Mouse (Mus musculus): ENCODE results near the gene Gm28710. TPM values are rescaled to one million over a fixed set of nuclear protein-coding genes. Genes with fewer than 3 reads are reported as not detected.
A peak's percentile ranks its signal among the peaks of the same experiment; 100 is the strongest.

Gm28710 gene
- not detected in 2 replicates for polyA plus RNA-seq (2012; rRNA removed)

GRCm38 (mm10) chr5:16791243-16791860, at the start of gene Gm28710:
TSS of gene Gm28710 (plus strand) at chr5:16791810.
- DNase-seq: no peak
- H3K4me3 ChIP-seq (replicated peaks; ENCODE audit: insufficient read depth, low read depth, low read length): no peak within 1 kb of the TSS
- 89% methylated on average over 4 of the region's 4 CpGs for WGBS
- TF ChIP-seq POLR2A (IDR thresholded peaks at IDR 0.05; ENCODE audit: borderline replicate concordance, insufficient read depth, low read length): no peak
- TF ChIP-seq CTCF (IDR thresholded peaks at IDR 0.05; ENCODE audit: borderline replicate concordance, insufficient read depth, low read depth, low read length): no peak
- H3K27me3 ChIP-seq (ENCODE audit: control insufficient read depth, insufficient read depth, low read length): no peaks in the 10 kb centered on the region
- no peaks in the 10 kb centered on the region for H3K4me1 ChIP-seq (ENCODE audit: control insufficient read depth, insufficient read depth, low read length)
- H3K27ac ChIP-seq (ENCODE audit: insufficient read depth, low read length): no peak within 1 kb of the TSS

GRCm38 (mm10) chr5:16777176-16777575, 14.4 kb upstream of the Gm28710 start:
- no peak for DNase-seq
- Histone ChIP-seq H3K27me3 (ENCODE audit: control insufficient read depth, insufficient read depth, low read length) (no peaks in the 10 kb centered on the region), H3K4me3 (replicated peaks; ENCODE audit: insufficient read depth, low read depth, low read length) (no peak overlapping the region), H3K4me1 (ENCODE audit: control insufficient read depth, insufficient read depth, low read length) (no peaks in the 10 kb centered on the region), H3K27ac (ENCODE audit: insufficient read depth, low read length) (no peak overlapping the region)
- 58% methylated on average over 2 of the region's 2 CpGs for WGBS
- no peak for TF ChIP-seq POLR2A (IDR thresholded peaks at IDR 0.05; ENCODE audit: borderline replicate concordance, insufficient read depth, low read length)

GRCm38 (mm10) chr5:16778610-16779172, 12.9 kb upstream of the Gm28710 start:
- Histone ChIP-seq H3K4me1 (ENCODE audit: control insufficient read depth, insufficient read depth, low read length) (no peaks in the 10 kb centered on the region), H3K27me3 (ENCODE audit: control insufficient read depth, insufficient read depth, low read length) (no peaks in the 10 kb centered on the region), H3K27ac (ENCODE audit: insufficient read depth, low read length) (no peak overlapping the region), H3K4me3 (replicated peaks; ENCODE audit: insufficient read depth, low read depth, low read length) (no peak overlapping the region)
- no peak for DNase-seq
- WGBS: 85% methylated on average over 6 of the region's 6 CpGs
- TF ChIP-seq CTCF (IDR thresholded peaks at IDR 0.05; ENCODE audit: borderline replicate concordance, insufficient read depth, low read depth, low read length): no peak
- TF ChIP-seq POLR2A (IDR thresholded peaks at IDR 0.05; ENCODE audit: borderline replicate concordance, insufficient read depth, low read length): no peak

- TF ChIP-seq POLR2A (IDR thresholded peaks at IDR 0.05; ENCODE audit: borderline replicate concordance, insufficient read depth, low read length) (no peak), CTCF (IDR thresholded peaks at IDR 0.05; ENCODE audit: borderline replicate concordance, insufficient read depth, low read depth, low read length) (no peak)
- no peak overlapping the region for H3K4me3 ChIP-seq (replicated peaks; ENCODE audit: insufficient read depth, low read depth, low read length)
- DNase-seq: no peak
- WGBS: 80% methylated on average over 4 of the region's 4 CpGs
- no peaks in the 10 kb centered on the region for H3K4me1 ChIP-seq (ENCODE audit: control insufficient read depth, insufficient read depth, low read length)
- no peaks in the 10 kb centered on the region for H3K27me3 ChIP-seq (ENCODE audit: control insufficient read depth, insufficient read depth, low read length)
- no peak overlapping the region for H3K27ac ChIP-seq (ENCODE audit: insufficient read depth, low read length)
Measured at GRCm38 (mm10) chr5:16785627-16786026, 6.0 kb upstream of the Gm28710 start.

- TF ChIP-seq POLR2A (IDR thresholded peaks at IDR 0.05; ENCODE audit: borderline replicate concordance, insufficient read depth, low read length) (no peak), CTCF (IDR thresholded peaks at IDR 0.05; ENCODE audit: borderline replicate concordance, insufficient read depth, low read depth, low read length) (no peak)
- no peak overlapping the region for H3K27ac ChIP-seq (ENCODE audit: insufficient read depth, low read length)
- no peaks in the 10 kb centered on the region for H3K4me1 ChIP-seq (ENCODE audit: control insufficient read depth, insufficient read depth, low read length)
- WGBS: 87% methylated on average over 6 of the region's 6 CpGs
- H3K27me3 ChIP-seq (ENCODE audit: control insufficient read depth, insufficient read depth, low read length): no peaks in the 10 kb centered on the region
- H3K4me3 ChIP-seq (replicated peaks; ENCODE audit: insufficient read depth, low read depth, low read length): no peak overlapping the region
- no peak for DNase-seq
Measured at GRCm38 (mm10) chr5:16794972-16795371, 3.4 kb downstream of the Gm28710 start.

- Histone ChIP-seq H3K27me3 (ENCODE audit: control insufficient read depth, insufficient read depth, low read length) (no peaks in the 10 kb centered on the region), H3K4me1 (ENCODE audit: control insufficient read depth, insufficient read depth, low read length) (no peaks in the 10 kb centered on the region), H3K27ac (ENCODE audit: insufficient read depth, low read length) (no peak overlapping the region), H3K4me3 (replicated peaks; ENCODE audit: insufficient read depth, low read depth, low read length) (no peak overlapping the region)
- no peak for TF ChIP-seq CTCF (IDR thresholded peaks at IDR 0.05; ENCODE audit: borderline replicate concordance, insufficient read depth, low read depth, low read length)
- TF ChIP-seq POLR2A (IDR thresholded peaks at IDR 0.05; ENCODE audit: borderline replicate concordance, insufficient read depth, low read length): no peak
- no peak for DNase-seq
- 63% methylated on average over 4 of the region's 4 CpGs for WGBS
Measured at GRCm38 (mm10) chr5:16802726-16803125, 11.1 kb downstream of the Gm28710 start.

- no peak overlapping the region for H3K4me3 ChIP-seq (replicated peaks; ENCODE audit: insufficient read depth, low read depth, low read length)
- H3K27me3 ChIP-seq (ENCODE audit: control insufficient read depth, insufficient read depth, low read length): no peaks in the 10 kb centered on the region
- DNase-seq: no peak
- no peaks in the 10 kb centered on the region for H3K4me1 ChIP-seq (ENCODE audit: control insufficient read depth, insufficient read depth, low read length)
- H3K27ac ChIP-seq (ENCODE audit: insufficient read depth, low read length): no peak overlapping the region
- TF ChIP-seq POLR2A (IDR thresholded peaks at IDR 0.05; ENCODE audit: borderline replicate concordance, insufficient read depth, low read length) (no peak), CTCF (IDR thresholded peaks at IDR 0.05; ENCODE audit: borderline replicate concordance, insufficient read depth, low read depth, low read length) (no peak)
Measured at GRCm38 (mm10) chr5:16838991-16839390, 47.4 kb downstream of the Gm28710 start.

- 56% methylated on average over 2 of the region's 2 CpGs for WGBS
- Histone ChIP-seq H3K27me3 (ENCODE audit: control insufficient read depth, insufficient read depth, low read length) (no peaks in the 10 kb centered on the region), H3K27ac (ENCODE audit: insufficient read depth, low read length) (no peak overlapping the region), H3K4me3 (replicated peaks; ENCODE audit: insufficient read depth, low read depth, low read length) (no peak overlapping the region), H3K4me1 (ENCODE audit: control insufficient read depth, insufficient read depth, low read length) (no peaks in the 10 kb centered on the region)
- TF ChIP-seq POLR2A (IDR thresholded peaks at IDR 0.05; ENCODE audit: borderline replicate concordance, insufficient read depth, low read length) (no peak), CTCF (IDR thresholded peaks at IDR 0.05; ENCODE audit: borderline replicate concordance, insufficient read depth, low read depth, low read length) (no peak; the same call in 1 of the 2 replicates)
- DNase-seq: peak; percentile 4 to 6
Measured at GRCm38 (mm10) chr5:16869309-16869915, 77.8 kb downstream of the Gm28710 start.
